Mouse (Mus musculus): ENCODE measurements around the gene Armc3. TPM values are rescaled to one million over a fixed set of nuclear protein-coding genes. Genes with fewer than 3 reads are reported as not detected.

Armc3 gene
- total RNA-seq (2023) = 0.70 TPM

DNA sequence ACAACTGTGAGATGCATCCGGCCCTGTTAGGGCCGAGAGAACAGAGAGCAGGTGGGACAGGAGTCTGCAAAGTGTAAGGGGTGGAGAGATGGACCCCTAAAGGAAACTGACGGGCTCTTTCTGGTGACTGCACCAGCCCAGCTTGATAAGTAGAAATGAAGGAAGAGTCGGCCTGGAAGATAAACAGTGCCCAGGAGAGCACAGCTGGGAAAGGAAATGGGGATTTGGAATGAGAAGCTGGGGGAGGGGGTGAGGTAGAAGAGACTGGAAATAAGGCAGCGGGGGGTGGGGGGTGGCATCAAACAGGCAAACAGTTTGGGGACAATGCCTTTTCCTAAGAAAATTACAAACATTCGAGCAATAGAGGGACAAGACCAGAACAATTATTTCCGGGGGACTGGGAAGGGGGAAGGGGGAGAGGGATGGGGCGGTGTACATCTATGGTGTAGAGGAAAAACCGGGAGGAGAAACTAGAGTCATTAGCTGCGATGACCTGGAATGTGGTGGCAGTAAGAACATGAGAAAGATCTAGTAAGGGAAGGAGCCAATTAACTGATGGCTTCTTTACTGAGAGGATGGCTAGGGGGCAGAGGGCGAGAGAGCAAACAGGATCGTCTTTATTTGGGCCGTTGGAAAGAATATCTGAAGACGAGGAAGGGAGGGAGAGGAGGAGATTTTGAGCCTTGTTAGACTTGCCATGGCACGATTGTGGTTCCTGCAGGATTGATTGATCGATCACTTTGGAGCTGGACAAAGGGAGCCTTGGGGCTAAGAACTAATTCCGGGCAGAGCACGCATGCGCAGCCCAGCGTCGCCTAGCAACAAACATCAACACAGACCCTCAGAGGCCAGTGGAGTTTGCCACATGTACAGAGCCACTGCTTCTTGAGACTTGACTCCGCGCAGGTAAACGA lies at the start of gene Armc3:
Gene Armc3, plus strand, starts transcription at position 851 of the 914 bp plus-strand sequence.

Other genes starting within 250 kb of the Armc3 start
- gene Pip4k2a, start 201.2 kb upstream of the Armc3 start, total RNA-seq (2023) = 115 TPM
- 4.9 TPM for gene 4930426L09Rik, start 201.0 kb upstream of the Armc3 start, total RNA-seq (2023)
- gene Msrb2, start 172.1 kb downstream of the Armc3 start, total RNA-seq (2023) = 4.4 TPM
- gene Ptf1a, start 246.4 kb downstream of the Armc3 start, total RNA-seq (2023) = not detected